Mouse (Mus musculus) layer of hippocampus, postnatal 25 days (tissue): ENCODE data around the gene Spop. TPM values are rescaled to one million over a fixed set of nuclear protein-coding genes. Genes with fewer than 3 reads are reported as not detected.
"Not testable (repeated sequence)": the region's sequence is repeated elsewhere in the genome, so short reads cannot be mapped to it uniquely, and the experiment has no call there.

ENCODE experiments used
- DNase-seq, 2 experiments: peaks; one replicate each; pipeline ENCODE4 v3.0.0; 2022; ENCODE audit warnings: mixed read lengths in 2 of 2, low spot score in 1 of 2; ENCODE audit errors: extremely low spot score in 1 of 2
- total RNA-seq, 2 experiments: library from RNA; stranded (reverse); gene quantifications; 2 replicates each; pipeline ENCODE4 v1.2.3; 2021

Gene Spop
- total RNA-seq, 2 experiments from 2014 or later, result 159 to 170 TPM

DNA sequence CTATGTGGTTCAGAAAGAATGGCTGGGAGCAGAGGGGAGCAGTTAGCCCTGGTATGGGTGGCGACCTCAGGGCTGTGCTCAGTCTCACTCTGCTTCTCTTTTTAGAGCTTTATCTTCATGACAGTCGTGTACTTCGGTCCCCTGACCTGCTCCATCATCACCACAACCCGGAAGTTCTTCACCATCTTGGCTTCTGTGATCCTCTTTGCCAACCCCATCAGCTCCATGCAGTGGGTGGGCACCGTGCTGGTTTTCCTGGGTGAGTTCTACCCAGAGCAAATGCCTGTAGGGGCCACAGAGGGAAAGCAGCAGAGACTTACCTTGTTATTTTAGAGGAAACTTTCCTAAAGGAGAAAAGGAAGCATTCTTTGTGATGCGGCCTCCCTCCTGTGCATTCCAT lies 23.5 kb upstream of the Spop start:
- DNase-seq, result no peak

DNA sequence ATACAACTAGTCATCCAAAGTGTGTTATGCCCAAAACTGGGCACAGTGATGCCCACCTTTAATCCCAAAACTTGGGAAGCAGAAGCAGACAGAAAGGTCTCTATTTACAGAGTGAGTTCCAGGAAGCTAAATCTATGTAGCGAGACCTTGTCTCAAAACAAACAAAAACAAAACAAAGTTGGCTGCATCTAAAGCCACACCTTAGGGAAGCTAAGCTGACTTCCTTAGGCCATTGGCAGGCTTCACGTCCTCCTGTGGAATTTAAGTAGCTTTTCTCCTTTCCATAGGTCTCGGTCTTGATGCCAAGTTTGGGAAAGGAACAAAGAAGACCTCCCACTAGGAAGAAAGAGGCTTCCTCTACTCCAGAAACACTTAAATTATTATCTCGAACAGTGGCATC lies 22.7 kb upstream of the Spop start:
- DNase-seq, result no peak

DNA sequence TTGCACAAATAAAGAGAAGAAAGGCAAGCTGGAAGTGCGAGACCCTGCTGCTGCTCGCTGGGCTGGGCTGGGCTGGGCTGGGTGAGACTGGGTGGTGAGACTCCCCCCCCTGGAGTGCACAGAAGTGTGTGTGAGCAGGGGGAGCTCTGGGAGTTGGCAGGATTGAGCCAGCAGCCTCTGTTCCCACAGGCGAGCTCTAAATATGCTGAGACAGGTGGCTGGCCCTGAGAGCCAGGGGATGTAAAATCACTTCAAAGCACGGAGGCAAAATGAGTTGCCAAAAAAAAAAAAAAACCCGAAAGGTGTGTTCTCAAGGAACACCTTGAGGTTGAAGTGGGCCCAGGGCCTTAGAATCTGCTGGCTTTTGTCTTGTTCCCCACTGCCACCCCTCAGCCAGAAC lies 22.1 kb upstream of the Spop start:
- DNase-seq, result no peak

DNA sequence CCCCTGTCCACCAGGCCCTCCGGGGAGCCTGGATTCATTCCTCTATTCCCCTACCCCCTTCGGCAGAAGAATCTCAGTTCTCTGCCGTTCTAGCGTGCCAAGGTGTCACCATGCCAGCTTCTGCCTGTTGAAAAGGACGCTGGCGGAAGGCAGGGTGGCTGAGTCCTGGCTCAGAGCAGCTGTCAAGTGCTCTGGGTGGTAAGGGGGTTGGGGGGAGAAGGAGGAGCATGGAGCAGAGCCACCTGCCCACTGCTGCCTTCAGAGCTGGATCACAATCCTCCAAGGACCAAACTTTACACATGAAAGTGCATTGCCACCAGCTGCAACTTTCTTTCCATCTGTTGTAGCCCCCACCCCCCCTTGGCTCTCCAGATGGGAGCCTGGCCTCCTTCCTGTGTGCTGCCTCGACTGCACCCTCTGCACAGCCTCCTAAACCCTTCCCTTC lies 21.6 kb upstream of the Spop start:
- peak; percentile 51 to 53 for DNase-seq

DNA sequence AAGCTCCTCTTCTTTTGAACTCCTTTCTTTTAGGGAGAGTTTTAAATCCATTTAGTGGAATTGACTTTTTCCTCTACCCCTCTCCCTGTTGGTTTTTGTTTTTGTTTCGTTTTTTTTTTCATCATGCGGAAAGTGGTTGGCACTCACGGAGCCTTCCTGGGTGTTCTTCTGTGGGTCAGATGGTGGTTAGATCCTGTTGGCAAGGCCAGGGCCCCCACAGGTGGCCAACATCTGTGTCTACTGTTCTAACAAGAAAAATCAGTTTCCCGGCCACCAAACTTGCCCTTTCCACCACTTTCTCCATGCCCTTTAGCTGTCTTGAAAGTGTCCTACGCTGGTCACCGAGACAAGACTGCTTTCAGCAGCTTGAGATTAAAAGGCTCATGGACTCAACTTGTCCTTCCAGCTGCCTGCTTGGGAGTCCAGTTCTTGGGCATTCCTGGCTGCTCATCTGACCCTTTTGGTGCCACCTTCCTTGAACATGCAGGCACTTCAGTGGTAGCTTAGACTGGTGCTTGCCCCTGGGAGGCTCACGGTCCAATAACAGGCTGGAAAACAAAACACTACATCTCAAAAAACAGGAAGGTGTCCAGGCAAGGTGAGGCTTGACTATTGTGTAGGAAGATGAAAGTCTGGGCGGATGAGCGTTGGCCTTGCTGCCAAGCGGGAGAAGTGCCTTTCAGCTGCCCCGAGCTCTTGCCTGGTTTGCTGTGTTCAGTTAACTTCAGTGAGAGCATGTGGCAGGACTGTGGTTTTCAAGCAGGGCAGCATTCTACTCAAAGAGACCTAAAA lies 21.0 kb upstream of the Spop start:
- no peak for DNase-seq

DNA sequence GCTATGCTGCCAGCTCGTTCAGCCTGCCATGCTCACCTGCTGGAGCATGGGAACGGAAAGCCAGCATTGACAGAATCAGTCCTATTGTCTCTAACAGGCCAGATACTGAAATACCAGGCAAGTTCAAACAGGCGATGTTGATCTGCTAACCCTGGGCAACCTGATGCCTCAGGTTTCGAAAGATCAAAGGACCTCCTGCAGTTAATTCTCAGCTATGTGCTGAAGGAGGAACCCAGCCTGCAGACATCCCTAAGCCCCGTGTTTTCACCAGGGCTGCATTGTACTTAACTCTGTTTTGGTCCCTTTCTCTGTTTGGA lies 20.4 kb upstream of the Spop start:
- DNase-seq, result no peak

DNA sequence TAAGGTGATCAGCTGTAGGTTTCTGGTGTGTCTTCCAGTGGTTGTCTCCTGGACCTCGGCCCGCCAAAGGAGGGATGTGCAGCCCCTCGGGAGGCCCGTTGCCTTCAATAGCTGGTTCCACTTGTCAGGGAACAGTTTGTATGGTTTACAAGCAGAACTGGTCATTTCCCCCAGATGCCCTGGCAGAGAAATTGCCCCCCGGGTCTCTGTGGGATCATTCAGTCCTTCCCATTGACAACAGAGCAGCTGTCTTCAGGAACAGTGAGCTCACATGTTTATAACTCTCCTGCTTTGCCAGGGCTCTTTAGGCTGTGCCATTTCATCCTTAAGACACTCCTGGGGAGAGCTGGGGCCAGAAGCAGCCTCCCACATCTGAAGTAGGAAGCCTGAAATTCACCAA lies 19.8 kb upstream of the Spop start:
- DNase-seq, result no peak

DNA sequence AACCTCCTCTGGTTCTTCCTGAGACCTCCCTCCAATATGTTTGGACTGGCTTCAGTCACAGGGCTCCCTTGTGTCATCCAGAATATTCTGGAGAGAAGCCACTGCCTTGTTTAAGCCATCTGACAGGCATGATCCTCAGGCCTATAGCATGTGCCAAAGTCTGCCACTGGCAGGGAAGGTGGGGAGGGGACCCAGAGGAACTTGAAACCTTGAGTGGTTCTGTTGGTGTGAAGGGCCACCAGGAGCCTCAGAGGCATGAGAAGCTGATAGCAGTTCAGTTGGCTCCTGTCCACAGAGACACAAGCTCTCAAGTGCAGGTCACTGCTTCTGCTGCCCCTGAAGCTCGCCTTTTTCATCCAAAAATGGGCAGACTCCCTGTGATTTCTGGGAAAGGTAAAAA lies 17.3 kb upstream of the Spop start:
- no peak for DNase-seq

DNA sequence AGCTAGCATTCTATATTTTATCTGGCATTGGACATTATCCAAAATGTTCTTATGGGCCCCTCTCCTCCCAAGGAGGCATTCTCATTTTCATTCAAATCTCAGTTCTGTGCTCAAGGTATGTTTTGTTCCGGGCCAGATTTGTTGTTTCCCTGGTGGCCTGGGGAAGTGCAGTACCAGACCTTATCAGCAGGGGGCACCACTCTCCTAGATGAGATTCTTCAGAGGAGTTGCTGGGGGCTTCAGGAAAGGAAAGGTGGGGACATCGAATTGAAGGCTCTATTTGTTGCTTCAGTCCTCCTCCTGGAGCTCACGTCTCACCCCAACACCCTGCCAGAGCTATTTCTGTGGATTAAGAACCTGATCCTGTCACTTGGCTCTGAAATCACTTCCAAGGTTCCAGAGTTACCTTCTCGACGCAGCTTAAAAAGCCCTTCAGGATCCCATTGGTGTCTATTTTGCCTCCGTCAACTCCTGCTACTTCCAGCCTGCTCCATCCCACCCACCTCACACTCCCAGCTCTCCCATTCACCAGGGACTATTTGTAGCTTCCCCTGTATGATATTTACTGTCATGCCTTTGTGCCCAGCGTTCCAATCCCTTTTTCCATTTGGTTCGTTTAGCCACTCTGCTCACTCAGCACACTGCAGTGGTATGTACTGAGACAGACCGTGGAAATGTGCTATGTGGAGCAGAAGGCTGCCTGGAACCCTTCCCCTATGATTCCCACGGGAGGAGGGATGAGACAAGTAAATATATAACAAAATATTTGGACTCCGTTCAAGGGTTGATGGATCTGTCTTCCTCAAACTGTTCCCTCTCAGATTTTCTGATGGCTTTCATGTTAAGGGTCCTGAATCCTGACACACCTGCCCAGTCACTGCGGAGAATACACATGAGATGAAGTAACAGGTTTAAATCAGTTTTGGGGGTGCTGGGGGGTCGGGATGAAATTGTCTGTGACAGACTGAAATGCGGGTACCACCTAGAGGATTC lies 15.7 kb upstream of the Spop start:
- DNase-seq, result peak; percentile 76 to 93

DNA sequence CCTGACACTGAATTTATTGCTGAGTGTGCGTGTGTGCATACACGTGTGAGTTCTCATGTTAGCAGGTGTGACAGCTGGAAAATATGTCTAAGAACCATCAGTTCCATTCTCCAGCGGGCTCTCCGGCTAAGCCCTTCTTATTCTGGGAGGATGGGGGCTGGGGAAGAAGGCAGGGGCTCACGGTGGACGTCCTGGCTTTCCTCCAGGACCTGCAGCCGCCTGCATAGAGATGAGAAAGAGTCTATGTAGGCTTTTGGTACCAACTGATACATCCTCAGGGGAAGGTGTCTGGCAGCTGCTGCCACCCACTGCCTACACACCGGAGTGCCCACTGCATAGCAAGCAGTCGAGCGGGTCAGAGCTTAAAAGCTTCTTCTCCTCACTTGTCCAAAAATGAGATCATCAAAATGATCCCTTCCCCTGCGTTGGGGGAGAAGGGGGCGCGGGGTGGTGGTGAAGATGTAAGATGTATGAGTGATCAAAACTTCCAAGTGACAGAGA lies 14.3 kb upstream of the Spop start:
- no peak for DNase-seq

DNA sequence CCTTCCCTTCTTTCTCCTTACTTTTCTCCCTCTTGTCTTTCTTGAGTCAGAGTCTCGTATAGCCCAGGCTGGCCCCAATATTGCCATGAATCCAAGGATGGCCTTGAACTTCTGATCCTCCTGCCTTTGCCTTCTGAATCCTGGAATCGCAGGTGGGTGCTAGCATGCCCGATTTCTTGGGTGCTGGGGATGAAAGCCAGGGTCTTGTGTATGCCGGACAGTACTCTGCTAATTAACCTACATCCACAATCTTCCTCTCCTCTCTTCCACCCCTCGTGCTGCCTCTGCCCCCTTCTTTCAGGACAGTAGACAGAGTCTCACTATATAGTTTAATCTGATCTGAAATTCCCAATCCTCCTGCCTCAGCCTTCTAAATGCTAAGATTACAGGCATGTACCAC lies 12.3 kb upstream of the Spop start:
- DNase-seq, result no peak

DNA sequence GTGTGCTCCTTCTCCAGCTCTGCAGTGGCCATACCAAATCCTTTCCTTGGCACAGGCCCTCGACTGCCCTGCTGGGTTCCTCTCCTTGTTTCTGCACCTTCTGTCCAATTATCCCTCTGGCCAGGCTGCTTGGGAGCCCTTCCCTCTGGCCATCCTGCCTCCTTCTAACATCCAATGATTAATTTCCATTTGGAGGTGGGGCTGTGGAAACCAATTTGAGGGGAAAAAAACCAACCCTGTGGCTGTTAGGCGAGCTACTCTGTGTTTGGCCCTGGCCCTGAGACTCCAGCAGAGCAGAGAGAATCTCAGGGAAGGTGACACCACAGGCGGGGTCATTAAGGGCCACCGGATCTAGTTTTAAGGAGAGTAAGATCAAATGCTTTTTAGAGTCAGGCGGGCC lies 11.7 kb upstream of the Spop start:
- no peak for DNase-seq

DNA sequence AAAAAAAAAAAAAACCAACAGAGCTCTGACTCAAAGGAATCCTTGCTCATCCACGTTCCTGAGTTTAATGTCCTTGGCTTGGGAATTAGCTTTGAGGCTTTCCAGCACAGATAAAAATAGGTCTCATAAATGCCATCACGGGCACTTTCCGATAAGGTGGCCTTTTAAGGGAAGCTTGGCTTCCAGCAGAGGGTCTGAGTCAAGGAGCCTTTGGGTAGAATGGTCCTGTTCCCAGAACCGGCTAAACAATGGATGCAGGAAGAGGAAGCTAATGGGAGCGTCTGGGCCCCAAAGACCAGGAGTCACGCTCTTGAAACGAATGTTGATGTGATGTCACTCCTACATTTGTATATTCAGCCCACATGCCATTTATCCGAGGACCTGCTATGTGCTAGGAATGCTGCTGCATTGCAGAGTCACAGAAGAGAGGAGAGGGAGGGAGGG lies 11.2 kb upstream of the Spop start:
- no peak for DNase-seq

DNA sequence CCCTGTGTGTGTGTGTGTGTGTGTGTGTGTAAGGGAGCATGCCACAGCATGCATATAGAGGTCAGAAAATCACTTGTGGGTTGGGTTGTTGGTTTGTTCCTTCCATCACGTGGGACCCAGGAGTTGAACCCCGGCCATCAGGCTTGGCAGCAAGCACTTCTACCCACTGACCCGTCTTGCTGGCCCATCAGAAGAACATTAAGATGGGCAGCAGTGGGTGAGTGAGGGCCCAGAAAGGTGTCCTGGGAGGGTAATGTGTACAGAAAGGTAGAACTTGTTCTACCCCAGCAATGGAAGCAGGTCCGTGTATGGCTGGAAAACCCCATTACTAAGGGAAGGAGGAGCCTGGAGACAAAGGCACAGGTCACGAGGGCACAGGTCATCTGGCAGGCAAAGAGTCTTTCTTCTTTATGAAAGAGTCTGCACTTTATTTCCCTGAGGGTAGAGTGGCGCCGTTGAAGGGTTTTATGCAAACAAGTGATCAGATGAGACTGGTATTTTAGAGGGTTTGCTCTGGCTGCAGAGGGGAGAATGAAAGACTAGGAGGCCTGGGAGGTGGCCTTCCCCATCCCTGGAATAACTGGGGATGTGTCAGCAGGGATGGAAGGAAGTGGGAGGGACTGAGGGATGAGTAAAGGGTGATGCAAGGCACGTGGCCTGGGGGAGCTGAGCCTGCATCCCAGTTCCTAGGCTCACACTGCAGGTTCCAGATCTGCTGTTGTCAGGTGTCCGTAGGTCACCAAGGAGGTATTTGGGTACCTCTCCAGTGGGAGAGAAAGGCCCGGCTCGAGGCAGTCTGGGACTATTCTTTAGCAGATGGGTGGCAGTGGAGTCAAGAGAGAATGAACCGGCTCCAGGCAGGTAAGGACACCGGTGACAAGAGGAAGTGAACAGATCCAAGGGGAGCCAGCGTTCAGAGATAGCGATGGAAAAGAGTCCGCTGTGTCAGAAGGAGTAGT lies 10.2 kb upstream of the Spop start:
- DNase-seq, result no peak

DNA sequence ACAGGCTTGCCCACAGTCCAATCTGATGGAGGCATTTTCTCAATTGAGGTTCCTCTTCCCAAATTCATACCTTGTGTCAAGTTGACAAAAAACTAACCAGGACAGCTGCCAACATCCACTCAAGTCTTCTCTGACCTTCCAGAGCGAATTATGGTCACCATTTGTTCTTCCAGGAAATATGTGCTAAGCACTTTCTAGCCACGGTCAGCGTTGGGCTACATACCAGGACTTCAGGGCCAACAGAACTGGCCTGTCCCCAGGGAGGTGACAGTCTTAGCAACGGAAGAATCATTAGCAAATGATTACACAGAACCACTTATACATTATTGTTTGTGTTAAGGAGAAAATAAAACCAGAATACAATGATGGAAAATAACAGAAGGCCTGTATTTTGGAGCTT lies 8.1 kb upstream of the Spop start:
- DNase-seq, result no peak

DNA sequence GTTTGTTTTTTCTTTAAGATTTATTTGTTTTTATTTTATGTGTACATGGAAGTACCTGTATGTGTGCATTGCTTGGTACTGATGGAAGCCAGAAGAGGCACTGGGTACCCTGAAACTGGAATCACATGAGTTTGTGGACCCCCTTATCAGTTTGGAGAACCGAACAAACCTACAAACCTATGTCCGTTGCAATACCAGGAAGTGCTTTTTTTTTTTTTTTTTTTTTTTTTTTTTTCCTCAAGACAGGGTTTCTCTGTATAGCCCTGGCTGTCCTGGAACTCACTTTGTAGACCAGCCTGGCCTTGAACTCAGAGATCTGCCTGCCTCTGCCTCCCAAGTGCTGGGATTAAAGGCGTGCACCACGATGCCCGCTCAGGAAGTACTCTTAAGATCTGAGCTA lies 7.5 kb upstream of the Spop start:
- DNase-seq, result not testable (repeated sequence)

DNA sequence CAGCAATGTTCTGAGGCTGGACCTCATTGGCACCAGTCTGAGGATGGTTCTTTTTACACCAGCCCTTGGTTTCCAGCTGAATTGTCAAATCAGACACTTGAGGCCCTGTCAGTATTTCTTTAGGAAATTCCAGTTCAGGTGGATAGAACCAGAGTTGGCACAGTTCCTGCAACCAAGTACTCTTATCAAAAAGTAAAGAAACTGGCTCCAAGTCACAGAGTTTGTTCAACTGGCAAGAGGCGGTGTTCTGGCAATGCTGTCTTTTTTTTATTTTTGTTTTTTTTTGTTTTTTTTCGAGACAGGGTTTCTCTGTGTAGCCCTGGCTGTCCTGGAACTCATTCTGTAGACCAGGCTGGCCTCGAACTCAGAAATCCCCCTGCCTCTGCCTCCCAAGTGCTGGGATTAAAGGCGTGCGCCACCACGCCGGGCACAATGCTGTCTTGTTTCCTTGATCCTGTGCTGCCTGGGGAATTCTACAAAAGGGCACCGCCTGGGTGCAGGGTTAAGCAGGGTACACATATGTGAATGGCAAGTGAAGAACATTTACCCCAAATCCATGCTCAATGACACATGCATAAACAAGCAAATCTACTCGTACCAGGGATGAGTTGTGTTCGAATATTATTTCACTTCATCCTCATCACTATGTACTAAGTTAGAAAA lies 4.3 kb upstream of the Spop start:
- no peak for DNase-seq

DNA sequence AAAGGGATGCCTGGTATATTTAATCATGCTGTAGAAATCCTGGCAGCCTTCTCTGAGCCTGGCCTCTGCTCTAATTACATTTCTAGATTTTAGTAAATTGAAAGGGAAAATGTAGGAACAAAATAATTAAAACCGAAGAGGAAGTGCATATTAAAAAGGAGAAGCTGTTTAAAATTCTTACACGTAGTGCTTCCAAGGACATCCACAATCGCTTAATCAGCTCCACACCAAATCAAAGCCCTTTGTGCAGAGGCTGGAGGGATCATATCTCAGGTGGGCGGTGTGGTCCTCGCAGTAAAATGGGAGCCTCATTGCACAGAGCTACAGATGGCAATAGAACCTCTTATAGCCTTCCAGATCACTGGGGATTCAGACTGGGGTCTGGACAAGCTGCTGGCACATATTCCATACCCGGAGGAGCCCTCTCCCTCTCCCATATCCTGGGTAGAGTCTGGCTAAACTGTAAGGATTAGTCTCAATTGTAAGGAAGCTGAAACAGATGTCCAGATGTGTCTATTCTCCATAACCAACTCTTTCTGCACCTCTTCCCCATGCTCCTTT lies 2.3 kb upstream of the Spop start:
- DNase-seq, result no peak

DNA sequence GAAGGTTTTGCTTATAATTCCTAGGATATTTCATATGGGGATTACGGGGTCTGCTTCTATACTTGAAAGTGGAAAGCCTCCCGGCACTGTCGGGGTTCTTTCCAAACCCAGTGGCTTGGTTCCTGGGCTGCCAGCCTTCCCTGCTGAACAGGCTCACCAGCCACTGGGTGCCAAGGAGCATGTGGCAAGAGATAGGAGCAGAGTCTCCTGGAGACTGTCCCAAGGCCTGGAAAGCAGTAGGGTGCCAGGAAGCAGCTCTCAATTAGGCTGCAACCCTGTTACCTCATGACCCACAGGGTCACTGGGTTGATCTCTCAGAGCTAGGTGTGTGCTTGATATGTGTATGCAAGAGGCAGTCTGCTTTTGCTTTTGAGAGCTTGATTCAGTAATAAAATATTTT lies 1.3 kb upstream of the Spop start:
- no peak for DNase-seq
